In the genomic region with DNA sequence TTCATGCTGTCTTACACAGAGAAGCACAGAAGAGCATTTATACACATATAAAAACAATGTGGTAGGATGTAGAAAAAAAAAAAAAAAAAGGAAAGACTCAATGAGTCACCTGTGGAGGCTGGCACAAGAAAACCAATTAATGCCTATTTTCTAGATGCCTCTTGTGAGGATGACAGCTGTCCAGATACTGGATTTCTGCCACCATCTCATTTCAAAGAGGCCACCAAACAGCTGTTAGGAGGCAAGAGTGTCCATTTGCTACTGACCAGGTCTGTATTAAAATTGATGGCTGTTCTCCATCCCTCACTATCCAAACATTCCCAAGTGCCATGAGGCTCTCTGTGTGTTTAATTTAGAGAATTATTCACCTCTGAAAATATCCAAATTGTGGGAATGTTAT, we compare ENCODE assay signal across 27 mouse cellular contexts.
"Had no signal": no experiment of that assay in that cellular context is flagged by ENCODE, and none has a peak within 500 bp of the region (broad histone marks: within the 10 kb centered on the region; RNA-seq: fewer than 3 reads in every experiment).

No protein-coding gene starts in this region.

- H3K4me3 ChIP-seq: embryonic facial prominence, embryonic 10.5 days; embryonic facial prominence, embryonic 12.5 days; embryonic facial prominence, embryonic 13.5 days; embryonic facial prominence, embryonic 15.5 days; erythroblast, embryonic 14.5 days; forebrain, embryonic 10.5 days; forebrain, embryonic 12.5 days; forebrain, embryonic 13.5 days; forebrain, embryonic 15.5 days; gastrocnemius, adult 2 months; heart, adult 2 months had no signal

- H3K4me2 ChIP-seq: embryonic facial prominence, embryonic 12.5 days; embryonic facial prominence, embryonic 13.5 days; embryonic facial prominence, embryonic 15.5 days; forebrain, embryonic 12.5 days; forebrain, embryonic 13.5 days; forebrain, embryonic 15.5 days had no signal

- H3K36me3 ChIP-seq: embryonic facial prominence, embryonic 10.5 days; embryonic facial prominence, embryonic 12.5 days; embryonic facial prominence, embryonic 13.5 days; embryonic facial prominence, embryonic 15.5 days; forebrain, embryonic 10.5 days; forebrain, embryonic 12.5 days; forebrain, embryonic 15.5 days had no signal

- ATAC-seq: forebrain, embryonic 13.5 days; forebrain, embryonic 14.5 days; forebrain, embryonic 15.5 days; forebrain, embryonic 16.5 days; forebrain, postnatal 0 days had no signal

- H3K27me3 ChIP-seq: embryonic facial prominence, embryonic 12.5 days; embryonic facial prominence, embryonic 13.5 days; embryonic facial prominence, embryonic 15.5 days; forebrain, embryonic 12.5 days; forebrain, embryonic 13.5 days; forebrain, embryonic 15.5 days had no signal

- DNase-seq: cerebellum, adult 9-10 months; cerebellum, adult 9-11 months; cerebellum, postnatal 10 days; cerebellum, postnatal 14 days; cerebellum, postnatal 25 days; cerebellum, postnatal 36 days; embryo, embryonic 11 days; forebrain, postnatal 0 days; gastrocnemius, adult 2 months; gastrocnemius, postnatal 10 days; gastrocnemius, postnatal 14 days; gastrocnemius, postnatal 25 days; gastrocnemius, postnatal 36 days; heart, adult 11 months; heart, adult 18-20 months; heart, adult 2 months had no signal
